Mouse (Mus musculus) hematopoietic stem cell, adult 5-6 weeks (primary cell): ENCODE results near the gene Etaa1. TPM values are rescaled to one million over a fixed set of nuclear protein-coding genes. Genes with fewer than 3 reads are reported as not detected.
"Not testable (repeated sequence)": the region's sequence is repeated elsewhere in the genome, so short reads cannot be mapped to it uniquely, and the experiment has no call there.

Source experiments
- ATAC-seq, 2 experiments: fragments of 125-278 bp in 1 of 2; replicated peaks in 1 of 2; 2 replicates each; pipeline ENCODE4 v1.8.0; 2016 to 2017; ENCODE audit warnings: inconsistent platforms in 2 of 2, mild to moderate bottlenecking in 2 of 2, moderate number of reproducible peaks in 2 of 2, low read depth in 1 of 2, moderate TSS enrichment in 1 of 2; ENCODE audit not compliant: low FRiP score in 2 of 2, poor library complexity in 2 of 2, severe bottlenecking in 2 of 2, insufficient read depth in 1 of 2, low TSS enrichment in 1 of 2
- total RNA-seq: library from RNA; stranded (forward); fragments of 172-1452, 232-1000 nt; gene quantifications from 2 replicates; pipeline ENCODE4 v1.2.3, GENCODE M21; 2017

The Etaa1 gene
- 23.6 and 25.8 TPM in 2 replicates for total RNA-seq

DNA sequence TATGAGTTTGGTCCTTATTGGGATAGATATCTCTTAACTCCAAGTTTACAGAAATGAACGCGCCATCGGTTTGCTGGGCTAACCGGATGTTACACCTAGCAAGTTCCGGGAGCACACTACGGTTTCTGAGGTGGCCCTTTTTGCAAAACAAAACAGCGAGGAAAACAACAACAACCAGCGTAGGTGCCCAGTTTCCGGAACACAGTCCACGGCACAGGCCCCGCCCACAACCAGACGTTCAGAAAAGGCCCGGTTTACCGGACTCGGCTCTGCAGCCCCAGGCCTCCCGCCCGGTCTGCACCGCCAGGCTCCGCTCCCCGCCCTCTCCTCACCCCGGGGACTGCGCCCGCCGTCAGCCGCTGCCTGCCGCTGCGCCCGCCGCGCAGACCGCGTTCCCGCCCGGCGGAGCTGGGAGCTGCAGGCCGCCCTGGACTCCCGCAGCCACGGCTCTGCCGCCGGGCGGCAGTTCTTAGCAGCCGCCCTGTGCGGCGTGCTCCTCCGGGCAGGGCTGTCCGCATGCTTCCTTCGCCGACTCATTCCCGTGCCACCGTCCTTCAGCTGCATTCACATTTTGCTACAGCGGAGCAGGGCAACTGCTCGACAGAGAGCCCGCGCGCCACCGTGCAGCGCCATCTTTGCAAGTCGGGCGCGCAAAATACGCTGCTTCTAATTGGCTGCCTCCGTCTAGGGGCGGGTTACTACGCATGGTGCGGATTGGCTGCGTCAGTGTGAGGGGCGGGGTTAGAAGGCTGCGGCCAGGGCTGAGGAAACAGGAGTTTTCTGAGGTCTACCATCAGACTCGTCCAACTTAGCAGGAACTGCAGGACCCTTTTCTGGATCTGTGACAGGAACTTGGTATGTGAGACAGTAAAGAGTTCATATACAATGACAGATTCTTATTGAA, at the start of gene Etaa1:
Etaa1 (minus strand) TSS at position 645 of the 904 bp plus-strand sequence.
- peak; percentile 100 for ATAC-seq

DNA sequence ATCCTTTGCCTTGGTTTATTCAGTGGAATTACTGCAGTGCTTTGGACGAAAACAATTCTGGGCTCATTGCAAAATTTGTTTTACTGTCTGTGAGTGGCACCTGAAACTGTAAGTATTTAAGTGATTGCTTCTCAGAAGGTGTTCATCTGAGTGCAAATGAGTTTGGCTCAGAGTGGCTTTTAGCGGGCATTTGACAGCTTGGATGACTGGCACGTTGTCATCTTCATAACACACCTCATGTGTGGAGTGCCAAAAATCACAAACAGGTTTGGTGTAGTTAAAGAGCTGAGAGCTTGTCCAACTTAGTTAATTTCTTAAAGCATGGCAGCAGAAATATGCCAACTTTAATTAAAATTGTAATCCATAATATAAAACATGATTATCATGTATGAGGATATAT, 40.5 kb upstream of the Etaa1 start:
- ATAC-seq = no peak

- ATAC-seq = no peak
These were observed 38.6 kb upstream of the Etaa1 start for GRCm38 (mm10) chr11:17992311-17992710.

DNA sequence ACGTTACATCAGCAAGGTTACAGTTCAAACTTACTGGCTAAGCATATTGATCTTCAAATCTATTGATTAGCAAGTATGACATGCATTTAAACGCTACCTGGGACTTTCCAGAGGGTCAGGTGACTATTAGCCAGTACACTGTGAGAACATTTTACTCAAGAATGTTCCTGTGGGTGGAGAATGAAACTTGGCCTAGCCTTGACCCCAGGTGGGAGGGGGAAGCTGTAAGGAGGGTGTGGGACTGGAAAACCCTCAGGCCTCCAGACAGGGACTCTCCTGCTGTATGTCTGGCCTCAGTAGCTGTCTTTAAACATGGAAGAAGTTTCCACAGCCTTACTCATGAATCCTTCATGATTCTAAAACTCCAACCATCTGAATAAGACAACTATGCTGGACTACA, 29.7 kb upstream of the Etaa1 start:
- ATAC-seq = no peak

DNA sequence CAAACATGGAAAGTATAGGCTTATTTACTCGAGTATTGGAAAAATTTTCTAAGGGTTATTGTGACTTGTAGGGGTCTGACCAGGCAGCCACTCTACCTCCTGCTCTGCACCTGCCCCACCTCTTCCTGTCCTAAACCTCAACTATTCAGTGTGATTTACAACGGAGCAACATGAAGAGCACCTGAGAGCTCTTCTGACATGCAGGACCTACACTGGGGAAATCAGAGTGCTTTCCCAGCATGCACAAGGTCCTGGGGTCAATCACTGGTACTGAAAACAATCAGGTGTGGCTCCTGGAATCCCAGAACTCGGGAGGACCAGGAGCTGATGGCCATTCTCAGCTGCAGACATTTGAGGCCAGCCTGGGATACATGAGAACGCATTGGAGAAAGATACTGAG, 27.6 kb upstream of the Etaa1 start:
- no peak for ATAC-seq

DNA sequence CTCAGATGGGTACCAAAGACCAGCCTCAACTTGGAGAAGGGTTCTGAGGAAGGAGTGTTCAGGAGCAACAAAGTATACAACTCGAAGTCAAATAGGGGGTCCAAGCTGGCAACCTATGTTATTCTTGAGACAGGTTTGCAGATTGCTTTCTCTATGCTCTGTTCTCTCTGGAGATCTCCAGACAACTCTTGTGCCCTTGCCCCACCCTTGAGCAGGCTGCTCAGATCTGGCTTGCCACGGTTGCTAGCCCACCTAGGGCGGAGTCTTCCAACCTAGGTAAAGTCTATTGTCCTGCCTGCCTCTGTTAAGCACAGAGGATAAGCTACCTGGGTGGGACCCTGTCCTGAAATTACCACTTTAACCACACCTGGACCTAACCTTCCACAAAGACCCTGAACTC, 21.9 kb upstream of the Etaa1 start:
- ATAC-seq = no peak

- ATAC-seq = no peak
These were observed 884 bp downstream of the Etaa1 start for GRCm38 (mm10) chr11:17952791-17953190.

- ATAC-seq = no peak
These were observed 2.3 kb downstream of the Etaa1 start for GRCm38 (mm10) chr11:17951336-17951735.

GRCm38 (mm10) chr11:17939168-17939567, 14.5 kb downstream of the Etaa1 start:
- ATAC-seq = no peak

DNA sequence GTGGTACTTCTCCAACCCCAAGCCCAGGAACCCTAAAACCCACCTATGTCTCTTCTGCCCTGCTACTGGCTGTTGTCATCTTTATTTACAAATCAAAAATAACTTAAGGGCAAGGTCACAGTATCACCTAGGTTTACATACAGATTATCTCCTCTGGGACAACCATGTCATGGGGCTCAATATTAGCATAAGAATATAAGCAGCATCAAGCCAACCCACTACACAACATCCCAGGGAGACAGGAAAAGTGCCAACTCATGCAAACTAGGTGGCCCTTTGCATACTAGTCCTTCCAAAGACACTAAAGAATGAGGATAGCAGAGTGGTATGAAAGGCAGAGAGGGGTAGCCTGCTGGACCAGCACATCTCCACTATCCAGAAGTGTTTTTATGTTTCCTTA, 15.7 kb downstream of the Etaa1 start:
- ATAC-seq = no peak

DNA sequence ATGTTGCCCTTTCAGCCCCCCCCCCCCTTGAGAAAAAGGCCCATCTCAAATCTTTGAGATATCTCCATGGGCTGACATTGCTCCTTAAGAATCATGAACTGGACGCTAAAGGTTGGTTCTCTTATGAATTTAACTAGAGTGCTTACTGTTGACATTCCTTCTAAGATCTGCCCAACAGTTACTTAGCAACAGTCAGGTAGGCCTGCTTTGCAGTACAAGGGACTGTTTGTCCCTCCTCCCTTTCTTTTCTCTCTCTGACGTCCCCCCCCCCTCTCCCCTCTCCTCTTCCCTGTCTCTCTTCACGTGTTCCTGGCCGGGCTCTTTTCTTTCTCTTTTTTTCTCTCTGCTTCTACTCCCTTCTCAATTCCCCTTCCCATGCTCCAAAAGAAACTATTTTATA, 35.8 kb downstream of the Etaa1 start:
- ATAC-seq = no peak

- ATAC-seq = no peak
These were observed 36.6 kb downstream of the Etaa1 start for GRCm38 (mm10) chr11:17917101-17917500.

DNA sequence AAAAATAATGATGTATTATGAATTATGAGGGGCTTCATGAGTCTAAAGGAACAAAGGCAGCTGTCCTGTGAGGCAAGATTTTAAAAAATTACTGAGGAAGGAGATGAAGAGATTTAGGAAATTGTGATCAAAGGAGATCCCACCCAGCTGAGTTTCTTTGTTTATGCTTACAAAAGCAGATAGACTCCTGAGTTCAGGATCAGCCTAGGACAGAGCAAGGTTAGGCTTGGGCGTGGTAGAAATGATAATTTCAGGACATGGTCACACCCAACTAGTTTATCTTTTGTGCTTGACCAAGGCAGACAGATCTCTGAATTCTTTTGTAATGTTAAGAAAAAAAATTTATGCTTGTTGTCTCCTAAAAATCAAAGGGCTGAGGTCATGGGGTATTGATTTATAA, 37.2 kb downstream of the Etaa1 start:
- no peak for ATAC-seq

GRCm38 (mm10) chr11:17900996-17901395, 52.7 kb downstream of the Etaa1 start:
- ATAC-seq = not testable (repeated sequence)
